Mouse (Mus musculus) cerebellum, adult 11 months (tissue): ENCODE results near the gene Pou2f3.

ENCODE experiments used
- DNase-seq: peaks from one replicate; pipeline ENCODE4 v3.0.0; 2022

Pou2f3 gene

DNA sequence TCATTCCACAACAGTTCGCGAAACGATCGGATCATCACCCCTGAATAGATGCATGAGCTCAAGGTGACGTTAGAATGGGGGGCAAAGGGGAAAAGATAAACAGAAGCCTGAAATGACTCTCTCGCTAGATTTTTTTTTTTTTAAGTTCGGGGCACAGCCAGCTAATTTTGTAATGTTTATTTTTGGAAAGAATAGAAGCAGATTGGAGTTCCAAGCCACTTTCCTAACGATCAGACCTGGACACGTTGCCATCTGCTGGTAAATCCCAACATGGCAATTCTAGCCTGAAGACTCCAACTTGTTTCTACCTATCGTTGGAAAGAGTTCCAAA is 103.0 kb downstream of the Pou2f3 start, which contains the start of gene Arhgef12:
TSS of gene Arhgef12 (minus strand) at position 53 of the 331 bp plus-strand sequence.
- DNase-seq = peak; percentile 54

DNA sequence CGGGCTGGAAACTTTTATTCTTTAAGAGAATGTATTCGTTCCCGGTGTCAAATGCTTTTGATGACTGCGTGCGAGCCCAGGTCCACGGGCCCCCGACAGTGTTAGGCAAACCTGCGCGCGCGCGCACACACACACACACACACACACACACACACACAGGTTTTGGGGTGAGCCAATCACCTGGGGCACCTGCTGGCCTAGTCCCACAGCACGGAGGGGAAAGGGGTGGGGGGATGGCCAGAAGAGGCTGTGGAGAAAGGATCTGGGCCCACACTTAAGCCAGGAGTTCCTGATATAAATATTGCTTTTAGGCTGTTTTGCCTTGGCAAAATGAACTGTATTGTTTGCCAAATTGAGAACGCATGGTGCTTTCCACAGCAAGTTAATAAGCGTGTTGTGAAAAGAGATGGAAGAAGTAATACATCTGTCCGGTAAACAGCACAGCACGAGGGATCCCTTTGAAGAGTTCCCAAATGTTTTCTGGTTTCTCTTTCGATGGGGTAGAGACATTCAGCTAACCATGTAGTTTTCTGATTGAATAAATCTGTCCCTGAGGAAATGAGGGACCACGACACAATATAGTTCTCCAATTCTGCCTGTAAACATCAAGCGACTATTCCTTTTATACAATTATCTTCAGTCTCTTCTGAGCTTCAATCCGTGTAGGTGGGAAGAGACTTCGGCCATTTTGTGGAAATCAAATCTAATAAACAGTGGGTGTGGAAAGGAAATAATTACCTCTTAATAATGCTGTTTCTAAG is 103.6 kb downstream of the Pou2f3 start:
- peak; percentile 57 for DNase-seq

DNA sequence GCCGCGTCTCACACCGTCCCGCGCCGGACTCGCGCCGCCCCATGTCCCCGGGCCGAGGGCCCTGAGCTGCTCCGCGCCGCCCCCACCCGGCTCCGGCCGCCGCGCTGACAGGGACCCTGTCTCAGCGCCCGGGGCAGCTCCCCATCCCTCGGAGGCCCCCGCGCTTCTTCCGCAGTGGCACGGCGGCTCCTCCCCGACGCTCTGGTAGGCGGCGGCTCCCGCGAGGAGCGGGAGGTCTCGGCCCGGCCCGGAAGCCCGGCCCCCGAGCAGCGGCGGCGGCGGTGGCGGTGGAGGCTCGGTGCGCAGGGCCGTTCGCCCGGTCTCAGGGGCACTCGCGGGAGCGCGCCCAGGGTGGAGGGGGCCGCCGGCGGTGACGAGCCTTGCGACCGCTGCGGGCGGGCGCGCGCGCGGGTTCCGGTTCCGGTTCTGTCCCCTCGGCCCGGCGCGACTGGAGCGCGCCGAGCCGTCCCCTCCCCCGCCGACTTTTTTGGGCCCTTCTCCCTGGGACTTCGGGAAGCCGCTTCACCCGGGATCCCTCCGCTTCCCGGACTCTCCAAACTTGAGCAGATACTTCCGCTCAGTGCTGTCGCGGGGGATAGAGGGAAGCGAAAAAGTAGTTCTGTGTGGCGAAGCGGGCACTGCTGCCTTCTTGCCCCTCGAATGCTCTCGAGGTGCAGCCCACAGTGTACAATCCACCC is 104.4 kb downstream of the Pou2f3 start:
- DNase-seq = peak; percentile 88

DNA sequence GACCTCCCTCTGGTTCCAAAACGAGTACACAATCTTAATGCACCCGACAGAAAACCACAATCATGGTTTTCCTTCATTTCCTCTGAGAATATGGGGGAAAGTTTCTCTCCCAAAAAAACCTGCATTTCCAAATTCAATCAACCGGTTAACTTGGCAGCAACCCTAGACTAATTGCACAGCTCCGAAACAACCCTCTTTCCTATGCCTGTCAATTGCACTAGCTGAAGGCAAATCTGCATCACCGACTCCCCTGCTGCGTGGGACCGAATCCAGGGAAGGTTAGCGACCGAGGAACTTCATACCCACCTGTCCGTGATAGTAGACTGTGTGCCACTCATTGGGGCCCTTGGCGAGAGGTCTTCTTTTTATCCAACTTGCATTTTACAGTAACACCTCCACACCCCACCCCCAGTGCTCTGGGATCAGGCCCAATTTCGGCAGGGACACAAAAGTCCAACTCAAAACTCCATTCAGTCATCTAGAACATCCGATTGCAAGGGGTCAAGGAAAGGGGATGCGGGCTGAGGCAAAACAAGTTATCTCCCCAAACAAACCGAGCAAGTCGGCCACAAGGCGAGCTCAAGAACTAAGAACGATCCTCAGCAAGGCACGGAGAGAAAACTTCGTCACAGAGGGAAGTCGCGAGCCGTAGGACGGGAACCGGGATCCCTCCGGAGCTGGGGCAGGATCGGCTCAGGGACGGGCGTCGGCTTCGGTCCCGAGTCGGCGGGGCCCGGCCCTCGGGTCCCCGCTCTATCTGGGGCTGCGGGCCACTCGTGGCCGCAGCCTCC is 105.1 kb downstream of the Pou2f3 start:
- DNase-seq = peak; percentile 48

GRCm38 (mm10) chr9:43104526-43104872 is 105.7 kb downstream of the Pou2f3 start:
- no peak for DNase-seq

DNA sequence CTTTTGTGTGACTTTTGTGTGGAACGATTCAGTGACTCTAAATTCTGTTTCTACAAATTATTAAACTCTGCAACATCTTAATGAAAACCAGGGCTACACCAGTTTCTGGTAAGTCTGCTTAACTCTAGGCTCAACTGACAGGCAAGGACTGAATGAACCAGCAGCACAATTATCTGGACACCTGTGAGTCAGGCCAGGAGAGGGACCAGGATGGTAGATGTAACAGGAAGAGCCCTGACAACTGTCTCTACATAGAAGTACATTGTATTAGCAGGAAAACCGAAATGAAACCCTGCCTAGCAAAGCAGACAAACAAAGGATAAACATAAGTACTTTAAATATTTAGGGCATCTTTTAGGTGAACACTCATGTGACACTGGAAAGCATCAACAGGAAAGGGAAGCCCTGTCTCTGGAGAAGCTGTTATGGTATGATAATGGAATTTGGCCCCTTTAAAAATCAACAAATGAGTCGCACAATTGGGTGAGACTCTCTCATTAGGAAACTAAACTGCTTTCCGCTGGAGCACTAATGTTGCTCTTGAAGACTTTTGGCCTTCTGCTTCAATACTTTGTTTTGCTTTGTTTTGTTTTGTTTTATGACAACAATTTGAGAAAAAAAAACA is 106.4 kb downstream of the Pou2f3 start:
- no peak for DNase-seq

GRCm38 (mm10) chr9:43102931-43103330 is 107.2 kb downstream of the Pou2f3 start:
- no peak for DNase-seq

DNA sequence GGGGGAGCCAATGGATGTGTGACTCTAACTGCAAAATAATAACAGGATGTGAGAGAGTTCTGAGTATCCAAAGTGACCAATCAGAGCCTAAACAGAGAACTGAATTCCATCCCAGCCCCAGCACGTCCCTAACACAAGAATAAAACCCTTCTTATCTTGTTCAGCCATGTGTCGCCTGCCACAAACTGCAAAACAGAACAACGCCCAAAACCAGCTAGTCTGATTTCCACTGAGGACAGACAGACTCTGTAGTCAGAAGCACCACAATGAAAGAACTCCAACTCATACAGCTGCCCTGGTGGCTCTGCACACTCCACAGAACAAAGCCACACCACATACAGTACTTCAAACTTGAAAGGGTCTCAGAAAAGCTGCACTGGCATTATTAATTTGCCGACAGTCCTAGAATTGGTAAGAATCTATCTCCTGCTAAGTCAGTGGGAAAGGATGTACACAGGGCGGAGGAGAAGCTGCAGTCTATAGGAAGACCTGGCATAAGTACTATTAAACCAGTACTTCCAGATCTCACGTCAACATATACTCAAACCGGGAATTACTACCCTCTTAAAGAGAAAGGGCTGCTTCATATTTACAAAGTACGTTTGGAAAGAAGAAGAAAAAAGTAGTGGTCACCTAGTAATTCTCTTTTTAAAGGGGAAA is 108.1 kb downstream of the Pou2f3 start:
- no peak for DNase-seq

- no peak for DNase-seq
Measured at GRCm38 (mm10) chr9:43098922-43099321, 111.2 kb downstream of the Pou2f3 start.

DNA sequence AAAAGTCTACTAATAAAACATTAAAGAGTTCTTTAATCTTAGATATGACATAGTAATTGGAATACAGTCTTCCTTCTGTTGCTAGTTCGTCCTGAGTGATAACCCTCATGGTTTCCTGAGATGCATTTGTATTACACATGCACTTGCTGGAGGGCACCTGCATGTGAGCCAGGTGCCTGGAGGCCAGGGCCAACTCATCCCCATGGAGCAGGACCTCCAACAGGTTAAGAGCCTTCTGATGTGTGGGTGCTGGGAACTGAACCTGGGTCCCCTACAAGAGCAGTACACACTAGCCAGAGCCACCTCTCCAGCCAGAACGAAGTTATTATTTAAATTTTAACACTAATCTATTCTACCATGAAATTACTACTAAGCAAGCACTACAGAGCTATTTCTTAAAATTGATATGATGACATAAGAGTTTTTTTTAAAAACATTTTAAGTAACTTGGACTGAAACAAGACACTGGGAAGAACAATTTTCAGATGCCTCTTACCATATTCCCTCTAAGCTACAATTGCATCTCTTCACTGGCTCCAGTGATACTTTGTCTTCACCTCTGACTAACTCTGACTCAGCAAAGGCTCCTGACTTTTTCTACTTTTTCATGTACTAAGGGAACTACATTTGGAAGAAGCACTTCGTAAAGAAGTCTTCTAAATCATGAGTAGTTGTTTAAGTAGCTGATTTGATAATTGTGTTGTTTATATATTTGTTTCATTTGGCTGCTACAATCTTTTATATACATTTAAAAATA is 112.2 kb downstream of the Pou2f3 start:
- DNase-seq = no peak

DNA sequence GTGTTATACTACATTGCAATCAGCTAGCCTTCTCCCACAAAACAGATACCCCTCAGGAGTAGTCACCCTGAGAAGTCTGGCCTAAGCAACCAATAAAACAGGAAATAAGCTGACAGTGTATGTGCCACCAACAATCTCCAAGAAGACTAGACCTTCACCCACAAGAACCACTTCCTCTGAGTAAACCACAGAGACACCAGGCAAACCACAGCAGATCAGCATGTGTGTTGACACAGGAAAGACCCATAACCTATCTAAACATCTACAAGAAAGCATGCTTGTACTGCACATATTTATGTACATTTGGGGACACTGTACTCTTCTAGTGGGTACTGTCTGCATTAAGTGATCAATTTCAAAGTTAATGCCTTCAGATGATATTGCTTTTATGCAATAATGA is 113.8 kb downstream of the Pou2f3 start:
- no peak for DNase-seq

- no peak for DNase-seq
Measured at GRCm38 (mm10) chr9:43094828-43095227, 115.3 kb downstream of the Pou2f3 start.

- peak; percentile 38 for DNase-seq
Measured at GRCm38 (mm10) chr9:43093803-43094202, 116.4 kb downstream of the Pou2f3 start.

GRCm38 (mm10) chr9:43085686-43086285 is 124.4 kb downstream of the Pou2f3 start:
- DNase-seq = no peak

DNA sequence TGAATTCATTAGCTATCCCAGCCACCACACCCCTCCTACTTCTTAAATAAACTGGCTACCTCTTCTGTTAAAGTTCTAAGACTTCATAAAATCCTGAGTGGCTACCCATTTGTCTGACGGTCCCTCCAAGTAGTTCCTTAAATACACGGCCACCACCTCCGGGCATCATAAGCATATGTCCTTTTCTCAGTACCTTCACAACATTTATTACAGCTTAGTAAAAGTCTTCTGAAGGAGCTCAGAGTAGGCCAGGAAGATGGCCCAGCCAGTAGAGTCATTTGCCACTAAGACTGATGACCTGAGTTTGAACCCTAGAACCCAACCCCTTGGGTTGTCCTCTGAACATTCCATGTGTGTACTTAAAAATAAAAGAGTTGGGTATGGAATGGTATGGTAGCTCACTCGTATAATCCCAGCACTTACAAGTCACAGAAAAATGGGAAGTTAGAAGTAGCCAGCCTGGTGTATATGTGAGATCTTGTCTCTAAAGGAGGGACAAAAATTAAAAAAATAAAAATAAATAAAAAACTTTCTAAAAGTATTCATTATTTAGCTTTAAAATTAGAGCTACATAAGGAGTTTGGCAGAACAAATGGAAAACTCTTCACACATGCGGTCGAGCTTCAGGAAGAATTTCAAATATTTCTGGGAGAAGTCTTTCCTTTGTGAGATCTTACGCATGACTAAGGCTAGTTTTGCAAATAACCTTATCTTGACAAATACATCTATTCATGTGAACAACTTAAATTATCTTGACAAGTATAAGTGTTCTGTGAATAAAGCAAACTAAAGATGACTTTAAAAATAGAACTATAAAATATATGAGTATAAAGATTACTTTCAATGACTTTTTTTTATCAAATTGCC is 125.4 kb downstream of the Pou2f3 start:
- DNase-seq = no peak

DNA sequence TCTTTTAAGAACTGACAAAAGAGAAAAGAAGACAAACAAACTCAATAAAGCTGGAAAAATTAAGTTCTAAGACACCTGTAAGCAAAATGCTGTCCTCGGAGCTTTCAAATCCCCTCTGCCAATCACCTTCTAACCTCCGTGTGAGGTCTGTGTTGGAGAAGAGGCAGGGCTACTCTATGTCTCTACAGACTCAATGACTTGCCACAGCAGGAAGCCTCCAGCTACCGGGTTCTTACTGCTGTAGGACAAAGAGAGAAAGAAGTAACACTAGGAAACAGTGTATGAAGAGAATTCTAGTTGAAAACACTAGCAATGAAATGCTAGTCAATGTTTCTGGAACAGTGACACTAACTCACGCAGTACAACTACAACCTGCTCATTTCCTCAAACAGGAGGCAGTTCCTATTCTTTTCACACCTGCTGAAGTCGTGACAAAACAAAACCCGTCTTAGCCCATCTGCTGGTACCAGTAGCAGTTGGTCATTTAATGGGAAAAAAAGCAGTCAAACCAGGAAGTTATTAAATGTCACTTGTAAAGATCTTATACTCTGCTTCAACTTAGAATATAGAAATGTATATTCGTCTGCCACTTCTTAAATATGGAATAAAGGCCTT is 126.6 kb downstream of the Pou2f3 start:
- no peak for DNase-seq

DNA sequence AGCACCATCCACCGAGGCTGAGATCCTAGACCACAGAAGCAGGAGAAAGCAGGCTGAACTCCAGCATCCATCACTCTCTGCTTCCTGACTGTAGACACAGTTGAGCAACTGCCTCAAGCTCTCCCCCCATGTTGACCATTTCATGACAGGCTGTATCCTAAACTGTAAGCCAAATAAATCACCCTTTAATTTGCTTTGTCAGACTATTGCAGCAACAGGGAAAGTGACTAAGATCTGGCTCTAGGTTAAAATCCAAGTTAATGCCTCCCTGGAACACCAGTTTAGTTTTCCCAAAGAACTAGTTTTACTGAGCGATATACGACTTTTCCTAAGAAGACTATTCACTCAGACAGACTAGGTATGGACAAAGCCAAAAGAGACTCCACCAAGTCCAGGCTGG is 131.5 kb downstream of the Pou2f3 start:
- DNase-seq = no peak

- DNase-seq = no peak
Measured at GRCm38 (mm10) chr9:43076163-43076562, 134.0 kb downstream of the Pou2f3 start.

DNA sequence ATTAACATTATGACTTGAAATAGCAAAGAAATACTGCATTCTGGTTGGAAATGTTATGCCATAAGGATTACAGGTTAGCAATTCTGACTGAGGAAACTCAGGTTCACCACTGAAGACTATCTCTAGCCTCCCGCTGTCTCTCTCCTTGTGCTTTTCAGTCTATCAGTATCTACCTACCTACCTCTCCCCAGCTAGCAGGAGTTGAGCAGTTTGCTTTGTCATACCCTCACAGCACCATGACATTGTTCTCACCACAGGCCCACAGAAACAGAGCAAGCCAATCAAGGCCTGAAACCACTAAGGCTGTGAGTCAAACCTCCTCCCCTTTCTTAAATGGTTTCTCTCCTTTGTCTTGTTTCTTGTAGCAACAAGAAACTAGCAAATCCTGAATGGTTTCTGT is 135.6 kb downstream of the Pou2f3 start:
- DNase-seq = no peak
